Mouse (Mus musculus): ENCODE results near the gene Slc40a1. TPM values are rescaled to one million over a fixed set of nuclear protein-coding genes. Genes with fewer than 3 reads are reported as not detected.

The Slc40a1 gene
- polyA plus RNA-seq, 1 experiment from 2014 or later, result 65.5 TPM

DNA sequence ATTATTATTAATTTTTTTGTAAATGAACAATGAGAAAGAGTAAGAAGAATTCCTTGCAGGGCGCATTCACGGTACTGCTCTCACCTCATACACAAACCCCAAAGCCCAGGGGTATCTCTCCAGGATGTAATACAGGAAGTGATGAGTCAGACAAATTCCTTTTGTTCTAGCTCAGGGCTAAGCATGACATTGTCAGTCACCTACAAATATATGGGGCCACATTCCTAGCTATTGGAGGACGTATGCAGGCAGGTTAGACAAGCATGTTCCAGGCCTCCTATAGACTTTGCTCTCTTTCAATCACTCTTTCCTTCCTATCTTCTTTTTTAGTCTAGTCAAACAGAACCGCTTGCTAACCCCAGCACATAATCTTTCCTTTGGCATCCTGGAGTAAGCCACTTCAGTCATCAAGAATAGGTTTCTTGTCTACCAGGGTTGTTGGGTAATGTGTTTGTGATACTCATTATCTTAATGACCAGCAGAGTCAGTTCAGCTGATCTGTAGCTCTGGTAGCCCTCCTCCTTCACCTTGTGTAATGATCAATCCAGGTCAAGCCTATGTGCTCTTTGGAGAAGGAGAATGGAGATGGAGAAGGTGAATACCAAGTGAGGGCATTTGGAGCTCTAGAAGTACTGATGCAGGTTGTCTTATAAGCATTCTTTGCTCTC lies 9.1 kb downstream of the Slc40a1 start:
- Histone ChIP-seq H3K9ac (ENCODE audit: low read length) (no peak overlapping the region), H3K9me3 (ENCODE audit: control insufficient read depth, low read length) (no peaks in the 10 kb centered on the region), H3K4me3 (ENCODE audit: low read depth, low read length) (no peak overlapping the region), H3K27ac (replicated peaks) (no peak overlapping the region), H3K27me3 (ENCODE audit: control insufficient read depth, insufficient read depth, low read length) (no peaks in the 10 kb centered on the region), H3K4me2 (replicated peaks; ENCODE audit: low read depth) (no peak overlapping the region), H3K36me3 (ENCODE audit: control insufficient read depth, insufficient read depth, low read length) (no peaks in the 10 kb centered on the region), H3K4me1 (replicated peaks; ENCODE audit: control insufficient read depth, insufficient read depth) (no peaks in the 10 kb centered on the region)
- DNase-seq (ENCODE audit: low spot score), result no peak
- 71% methylated on average over 4 of the region's 4 CpGs for WGBS
- ATAC-seq (ENCODE audit: low FRiP score, low TSS enrichment), result peak; percentile 79; the same call in 1 of the 2 replicates
- TF ChIP-seq EP300 (optimal IDR thresholded peaks at IDR 0.05), result no peak
- no peak for TF ChIP-seq CTCF (IDR thresholded peaks at IDR 0.05; ENCODE audit: low read depth)

DNA sequence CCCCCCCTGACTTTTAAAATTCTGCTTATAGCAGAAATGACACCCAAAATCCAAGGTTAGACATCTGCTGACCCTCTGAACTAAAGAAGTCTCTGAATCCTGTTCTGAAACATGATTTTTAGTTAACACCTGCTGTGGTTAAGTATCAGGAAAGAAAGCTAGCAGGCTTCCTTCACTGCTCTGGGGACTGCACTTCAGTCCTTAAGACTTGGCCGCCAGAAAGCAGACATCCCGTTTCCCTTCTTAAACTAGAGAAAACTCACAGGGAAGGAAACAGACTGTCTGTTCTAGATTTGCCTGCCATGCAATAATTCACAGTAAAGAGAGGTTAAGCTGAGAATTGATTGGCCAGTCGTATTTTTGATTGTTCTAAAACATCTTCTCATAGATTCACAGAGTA lies 10.1 kb downstream of the Slc40a1 start:
- H3K4me3 ChIP-seq (ENCODE audit: low read depth, low read length), result no peak overlapping the region
- ATAC-seq (ENCODE audit: low FRiP score, low TSS enrichment) (no peak), DNase-seq (ENCODE audit: low spot score) (no peak)
- H3K4me1 ChIP-seq (replicated peaks; ENCODE audit: control insufficient read depth, insufficient read depth), result no peaks in the 10 kb centered on the region
- peaks cover 1% of the 10 kb centered on the region; the same call in 1 of the 2 replicates for H3K36me3 ChIP-seq (ENCODE audit: control insufficient read depth, insufficient read depth, low read length)
- no peak for TF ChIP-seq CTCF (IDR thresholded peaks at IDR 0.05; ENCODE audit: low read depth)
- no peak for TF ChIP-seq EP300 (optimal IDR thresholded peaks at IDR 0.05)
- no peak overlapping the region for H3K9ac ChIP-seq (ENCODE audit: low read length)
- 68% methylated on average over 3 of the region's 3 CpGs for WGBS
- H3K4me2 ChIP-seq (replicated peaks; ENCODE audit: low read depth), result no peak overlapping the region
- no peaks in the 10 kb centered on the region for H3K27me3 ChIP-seq (ENCODE audit: control insufficient read depth, insufficient read depth, low read length)
- no peaks in the 10 kb centered on the region for H3K9me3 ChIP-seq (ENCODE audit: control insufficient read depth, low read length)
- H3K27ac ChIP-seq (replicated peaks), result no peak overlapping the region

DNA sequence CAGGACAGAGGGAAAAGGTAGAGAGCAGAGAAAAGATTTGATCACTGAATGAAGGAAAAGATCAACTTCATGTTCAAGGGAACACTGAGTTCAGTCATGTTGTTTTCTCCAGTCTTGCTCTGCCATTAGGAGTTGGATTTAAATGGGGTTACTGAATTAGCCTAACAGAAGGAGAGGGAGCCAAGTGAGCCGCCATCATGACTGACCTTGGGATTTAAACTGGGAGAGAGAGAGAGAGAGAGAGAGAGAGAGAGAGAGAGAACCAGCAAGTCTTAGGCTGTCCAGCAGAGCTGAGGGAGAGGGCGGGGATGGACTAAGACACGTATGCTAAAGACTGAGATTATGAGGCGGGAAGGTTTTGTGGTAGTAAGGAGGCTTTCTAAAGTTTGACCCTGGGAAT lies 12.1 kb downstream of the Slc40a1 start:
- ATAC-seq (ENCODE audit: low FRiP score, low TSS enrichment) (no peak), DNase-seq (ENCODE audit: low spot score) (no peak)
- TF ChIP-seq CTCF (IDR thresholded peaks at IDR 0.05; ENCODE audit: low read depth) (no peak), EP300 (optimal IDR thresholded peaks at IDR 0.05) (no peak)
- Histone ChIP-seq H3K9ac (ENCODE audit: low read length) (no peak overlapping the region), H3K4me3 (ENCODE audit: low read depth, low read length) (no peak overlapping the region), H3K9me3 (ENCODE audit: control insufficient read depth, low read length) (no peaks in the 10 kb centered on the region), H3K27me3 (ENCODE audit: control insufficient read depth, insufficient read depth, low read length) (no peaks in the 10 kb centered on the region), H3K36me3 (ENCODE audit: control insufficient read depth, insufficient read depth, low read length) (peaks cover 6% of the 10 kb centered on the region; the same call in 1 of the 2 replicates), H3K4me2 (replicated peaks; ENCODE audit: low read depth) (no peak overlapping the region), H3K27ac (replicated peaks) (no peak overlapping the region), H3K4me1 (replicated peaks; ENCODE audit: control insufficient read depth, insufficient read depth) (no peaks in the 10 kb centered on the region)
- 87% methylated on average over 4 of the region's 4 CpGs for WGBS

DNA sequence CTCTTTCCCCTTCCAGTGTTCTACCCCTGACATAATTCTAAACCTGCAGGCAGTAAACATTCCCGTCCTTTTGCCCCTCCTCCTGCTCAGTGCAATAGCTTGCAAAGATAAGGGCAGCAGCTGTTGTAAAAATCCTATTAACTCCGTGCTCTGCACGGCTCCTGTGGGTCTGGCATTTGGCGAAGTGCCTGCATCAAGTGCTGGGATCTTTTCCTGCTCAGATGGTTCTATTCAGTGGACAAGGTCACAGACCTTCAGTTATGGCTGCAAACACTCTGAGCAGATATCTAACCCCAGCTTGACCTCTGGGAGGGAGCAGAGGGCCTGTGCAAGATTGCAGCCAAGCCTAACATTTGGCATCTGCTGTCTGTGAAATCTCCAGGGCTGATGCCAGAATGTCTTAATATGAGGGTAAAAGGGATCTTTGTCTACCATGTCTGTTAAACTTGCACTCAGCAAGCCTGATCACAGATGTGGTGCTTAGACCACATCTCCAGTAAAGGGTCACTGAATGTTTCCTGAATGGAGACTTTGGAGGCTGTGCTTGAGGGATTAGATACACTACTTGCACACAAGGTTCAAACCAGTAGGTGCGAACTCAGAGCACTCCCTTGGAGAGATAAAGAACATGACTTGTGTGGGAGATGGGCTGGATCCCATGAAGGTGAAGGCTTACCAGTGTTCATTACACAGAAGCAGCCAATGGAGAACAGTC lies 21.1 kb downstream of the Slc40a1 start:
- no peak overlapping the region for H3K4me2 ChIP-seq (replicated peaks; ENCODE audit: low read depth)
- H3K27me3 ChIP-seq (ENCODE audit: control insufficient read depth, insufficient read depth, low read length), result no peaks in the 10 kb centered on the region
- 14% methylated on average over 5 of the region's 5 CpGs for WGBS
- no peak overlapping the region for H3K27ac ChIP-seq (replicated peaks)
- DNase-seq (ENCODE audit: low spot score) (peak; percentile 38), ATAC-seq (ENCODE audit: low FRiP score, low TSS enrichment) (peak; percentile 70)
- H3K9ac ChIP-seq (ENCODE audit: low read length), result no peak overlapping the region
- H3K9me3 ChIP-seq (ENCODE audit: control insufficient read depth, low read length), result no peaks in the 10 kb centered on the region
- no peak for TF ChIP-seq EP300 (optimal IDR thresholded peaks at IDR 0.05)
- no peak for TF ChIP-seq CTCF (IDR thresholded peaks at IDR 0.05; ENCODE audit: low read depth)
- no peak overlapping the region for H3K4me3 ChIP-seq (ENCODE audit: low read depth, low read length)
- no peaks in the 10 kb centered on the region for H3K4me1 ChIP-seq (replicated peaks; ENCODE audit: control insufficient read depth, insufficient read depth)
- H3K36me3 ChIP-seq (ENCODE audit: control insufficient read depth, insufficient read depth, low read length), result no peaks in the 10 kb centered on the region

DNA sequence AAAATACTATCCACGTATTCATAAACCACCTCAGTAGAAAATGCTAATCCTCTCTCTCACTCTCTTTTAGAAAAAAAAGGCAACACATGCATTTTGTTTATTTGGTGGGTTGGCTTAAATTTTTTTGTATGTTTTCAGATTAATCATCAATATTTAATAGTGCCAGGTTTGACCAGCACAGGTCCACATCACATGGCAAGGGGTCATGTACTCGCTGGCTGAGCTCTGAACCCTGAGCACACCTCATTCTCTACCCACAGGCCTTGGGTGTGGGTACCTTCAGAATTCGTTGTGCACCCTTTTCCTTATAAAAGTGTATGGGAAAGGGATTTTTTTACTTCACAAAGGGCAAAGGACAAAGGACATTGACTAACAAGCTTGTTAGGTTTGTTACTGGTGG lies 22.2 kb downstream of the Slc40a1 start:
- no peak for ATAC-seq (ENCODE audit: low FRiP score, low TSS enrichment)
- no peak overlapping the region for H3K4me3 ChIP-seq (ENCODE audit: low read depth, low read length)
- no peak overlapping the region for H3K4me2 ChIP-seq (replicated peaks; ENCODE audit: low read depth)
- H3K4me1 ChIP-seq (replicated peaks; ENCODE audit: control insufficient read depth, insufficient read depth), result no peaks in the 10 kb centered on the region
- DNase-seq (ENCODE audit: low spot score), result no peak
- no peaks in the 10 kb centered on the region for H3K27me3 ChIP-seq (ENCODE audit: control insufficient read depth, insufficient read depth, low read length)
- whole genome bisulfite sequencing, result 83% methylated on average over 3 of the region's 3 CpGs
- no peaks in the 10 kb centered on the region for H3K36me3 ChIP-seq (ENCODE audit: control insufficient read depth, insufficient read depth, low read length)
- no peak overlapping the region for H3K9ac ChIP-seq (ENCODE audit: low read length)
- H3K9me3 ChIP-seq (ENCODE audit: control insufficient read depth, low read length), result no peaks in the 10 kb centered on the region
- no peak overlapping the region for H3K27ac ChIP-seq (replicated peaks)
- TF ChIP-seq EP300 (optimal IDR thresholded peaks at IDR 0.05) (no peak), CTCF (IDR thresholded peaks at IDR 0.05; ENCODE audit: low read depth) (no peak)

DNA sequence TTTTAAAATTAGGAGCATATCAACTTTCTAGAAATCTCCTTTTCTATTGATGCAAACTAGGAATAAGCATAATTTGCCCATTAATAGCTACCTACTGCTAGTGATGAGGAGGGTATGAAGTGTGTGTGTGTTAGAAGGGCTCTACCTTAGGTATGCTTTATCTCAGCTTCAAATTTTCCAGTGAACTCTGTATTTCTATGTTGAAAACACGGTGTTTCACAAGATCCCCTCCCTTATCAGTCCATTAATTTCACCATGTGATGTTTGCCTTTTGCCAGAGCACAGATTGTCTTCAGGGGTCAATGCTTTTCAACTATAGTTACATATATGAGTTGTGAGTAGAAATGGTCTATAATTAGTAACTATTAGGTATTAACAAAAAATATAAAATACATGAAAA lies 28.3 kb downstream of the Slc40a1 start:
- no peak for ATAC-seq (ENCODE audit: low FRiP score, low TSS enrichment)

More for the DNA sequence above, 28.3 kb downstream of the Slc40a1 start:
- TF ChIP-seq CTCF (IDR thresholded peaks at IDR 0.05; ENCODE audit: low read depth) (no peak), EP300 (optimal IDR thresholded peaks at IDR 0.05) (no peak)
- no peak for DNase-seq (ENCODE audit: low spot score)
- no peak overlapping the region for H3K4me3 ChIP-seq (ENCODE audit: low read depth, low read length)
- WGBS, result 32% methylated on average over 1 of the region's 1 CpGs
- H3K4me1 ChIP-seq (replicated peaks; ENCODE audit: control insufficient read depth, insufficient read depth), result no peaks in the 10 kb centered on the region
- no peak overlapping the region for H3K27ac ChIP-seq (replicated peaks)
- no peaks in the 10 kb centered on the region for H3K27me3 ChIP-seq (ENCODE audit: control insufficient read depth, insufficient read depth, low read length)
- no peaks in the 10 kb centered on the region for H3K9me3 ChIP-seq (ENCODE audit: control insufficient read depth, low read length)
- H3K36me3 ChIP-seq (ENCODE audit: control insufficient read depth, insufficient read depth, low read length), result no peaks in the 10 kb centered on the region
- H3K4me2 ChIP-seq (replicated peaks; ENCODE audit: low read depth), result no peak overlapping the region
- H3K9ac ChIP-seq (ENCODE audit: low read length), result no peak overlapping the region
